18 mouse cellular contexts compared by ENCODE assay signal in the genomic region with DNA sequence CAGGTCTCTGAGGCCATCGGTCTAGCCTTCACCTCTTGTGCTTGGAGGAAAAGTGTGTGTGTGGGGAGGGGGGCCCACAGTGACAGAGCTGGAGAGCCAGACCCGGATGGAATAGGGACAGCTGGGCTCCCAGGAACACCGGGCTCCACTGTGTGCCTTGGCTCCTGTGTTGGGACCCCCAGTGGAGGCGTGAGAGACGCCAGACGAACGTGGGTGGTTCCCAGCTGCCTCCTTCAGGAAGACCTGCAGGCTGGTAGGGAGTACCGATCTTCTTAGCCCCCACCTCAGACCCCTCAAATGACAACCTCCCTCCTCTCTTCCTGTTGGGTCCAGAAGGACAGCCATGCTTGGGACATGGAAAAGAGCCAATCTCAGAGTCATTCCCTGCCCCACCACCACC. TPM values are rescaled to one million over a fixed set of nuclear protein-coding genes. Genes with fewer than 3 reads are reported as not detected.
"Had no signal": no experiment of that assay in that cellular context is flagged by ENCODE, and none has a peak within 500 bp of the region (broad histone marks: within the 10 kb centered on the region; RNA-seq: fewer than 3 reads in every experiment).

No protein-coding gene starts in this region.

- H3K4me3 ChIP-seq: left cerebral cortex, adult 2 months; limb, embryonic 12.5 days; liver, embryonic 13.5 days; lung, embryonic 15.5 days; megakaryocyte, embryonic 14.5 days; midbrain, embryonic 15.5 days had no signal

- H3K9ac ChIP-seq: limb, embryonic 12.5 days; liver, embryonic 13.5 days; liver, postnatal 0 days; lung, embryonic 15.5 days; midbrain, embryonic 15.5 days had no signal

- H3K4me2 ChIP-seq: limb, embryonic 12.5 days; liver, embryonic 13.5 days; lung, embryonic 15.5 days; midbrain, embryonic 11.5 days had no signal

- H3K9me3 ChIP-seq: limb, embryonic 12.5 days; liver, embryonic 13.5 days; lung, embryonic 15.5 days; megakaryocyte, embryonic 14.5 days; midbrain, embryonic 15.5 days had no signal

- DNase-seq: kidney, postnatal 10 days; kidney, postnatal 4 days; liver; liver, embryonic 13.5 days; liver, postnatal 0 days; lung, postnatal 14 days; thymus, postnatal 4 days had no signal

- ATAC-seq: liver, postnatal 0 days; midbrain, embryonic 15.5 days had no signal

- H3K36me3 ChIP-seq: limb, embryonic 12.5 days; liver, embryonic 13.5 days; lung, embryonic 15.5 days; midbrain, embryonic 15.5 days had no signal

- H3K27ac ChIP-seq: left cerebral cortex, adult 2 months; limb, embryonic 12.5 days; liver, embryonic 13.5 days; lung, embryonic 15.5 days; macrophage; midbrain, embryonic 15.5 days; stomach, postnatal 0 days had no signal

RNA-seq across cellular contexts. Expression of a gene that starts 0.9 kb away (rescaled TPM):
- polyA plus RNA-seq: macrophage had no signal

RNA-seq across cellular contexts. Expression of a gene that starts 14.1 kb away (rescaled TPM):
- polyA plus RNA-seq: macrophage had no signal

RNA-seq across cellular contexts. Expression of a gene that starts 17.4 kb away (rescaled TPM):
- total RNA-seq: layer of hippocampus, postnatal 14 days; left cerebral cortex, adult 2 months; left cerebral cortex, postnatal 14 days had no signal
- polyA plus RNA-seq: macrophage; midbrain, embryonic 15.5 days; neural tube, embryonic 14.5 days had no signal
